Mouse (Mus musculus): ENCODE results near the gene Pm20d2.

GRCm38 (mm10) chr4:33208881-33209841 lies 19.6 kb upstream of the Pm20d2 start, which contains the start of gene Srsf12:
- TF ChIP-seq POLR2A (IDR thresholded peaks at IDR 0.05; ENCODE audit: insufficient read depth, low read depth, low read length) (no peak), CTCF (IDR thresholded peaks at IDR 0.05) (peak; percentile 29)

Data from heart, adult 2 months (tissue).